Mouse (Mus musculus) adrenal gland, adult (tissue): Measurements from ENCODE around the gene Shbg.

Experiments used
- DNase-seq, 2 experiments: peaks; one replicate each; pipeline ENCODE4 v3.0.0; 2022 to 2023; ENCODE audit warnings: low spot score in 1 of 2; ENCODE audit not compliant: inconsistent age in 2 of 2

Shbg gene

DNA sequence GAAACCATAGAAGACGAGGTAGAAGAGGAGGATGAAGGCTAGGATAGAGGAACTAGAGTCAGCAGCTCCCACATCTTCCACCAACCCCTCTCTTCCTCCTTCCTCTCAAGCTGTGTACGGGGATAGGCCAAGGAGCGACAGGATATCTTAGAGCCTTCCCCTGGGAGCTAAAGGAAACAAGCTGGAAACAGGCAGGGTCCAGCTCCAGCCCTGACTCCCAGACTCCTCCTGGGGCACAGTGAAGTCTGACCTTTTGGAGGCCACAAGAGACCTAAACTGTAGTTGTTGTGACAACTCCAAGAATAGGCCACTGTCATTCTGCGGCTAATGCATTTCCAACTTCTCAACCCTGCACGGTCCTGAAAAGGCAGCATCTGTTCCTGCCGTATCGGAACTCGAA lies 14.2 kb downstream of the Shbg start:
- no peak for DNase-seq

GRCm38 (mm10) chr11:69601768-69602167 lies 15.9 kb downstream of the Shbg start:
- DNase-seq: peak; percentile 48 to 78

DNA sequence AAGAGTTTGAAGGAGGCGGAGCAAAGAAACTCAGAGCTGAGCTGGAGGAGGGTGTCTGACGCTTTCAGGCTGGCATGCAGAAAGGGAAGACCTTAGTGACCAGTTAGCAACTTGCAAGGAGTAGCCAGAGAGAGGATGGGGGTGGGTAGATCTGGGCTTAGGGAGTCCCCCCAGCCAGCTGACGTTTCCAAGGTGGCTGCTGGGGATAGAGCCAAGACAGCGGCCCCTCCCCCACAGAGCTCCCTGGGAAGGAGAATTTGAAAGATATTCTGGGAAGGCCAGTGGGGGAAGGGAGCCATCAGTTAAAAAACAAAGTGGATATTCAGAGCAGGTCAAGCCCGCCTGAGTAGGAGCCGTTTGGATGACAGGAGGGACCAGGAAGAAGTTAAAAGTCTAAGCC lies 17.6 kb downstream of the Shbg start:
- DNase-seq: peak in 1 of 2 experiments; percentile 71

GRCm38 (mm10) chr11:69599436-69599835 lies 18.3 kb downstream of the Shbg start:
- no peak for DNase-seq

DNA sequence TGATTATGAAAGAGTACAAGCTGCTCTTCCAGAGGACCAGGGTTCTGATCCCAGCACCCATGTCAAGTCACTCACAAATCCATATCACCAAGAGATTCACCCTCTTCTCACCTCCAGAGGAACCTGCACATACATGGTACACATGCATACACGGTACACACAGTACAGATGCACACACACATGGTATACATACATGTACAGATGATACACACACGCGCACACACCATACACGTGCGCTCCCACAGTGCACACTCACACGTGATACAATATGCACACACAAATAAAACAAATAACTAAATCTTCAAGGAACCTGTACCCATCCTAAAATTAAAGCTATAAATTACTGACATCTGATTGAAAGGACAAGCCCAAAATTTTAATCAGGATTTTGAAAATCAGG lies 22.9 kb downstream of the Shbg start:
- no peak for DNase-seq

GRCm38 (mm10) chr11:69592799-69593198 lies 24.9 kb downstream of the Shbg start:
- no peak for DNase-seq

DNA sequence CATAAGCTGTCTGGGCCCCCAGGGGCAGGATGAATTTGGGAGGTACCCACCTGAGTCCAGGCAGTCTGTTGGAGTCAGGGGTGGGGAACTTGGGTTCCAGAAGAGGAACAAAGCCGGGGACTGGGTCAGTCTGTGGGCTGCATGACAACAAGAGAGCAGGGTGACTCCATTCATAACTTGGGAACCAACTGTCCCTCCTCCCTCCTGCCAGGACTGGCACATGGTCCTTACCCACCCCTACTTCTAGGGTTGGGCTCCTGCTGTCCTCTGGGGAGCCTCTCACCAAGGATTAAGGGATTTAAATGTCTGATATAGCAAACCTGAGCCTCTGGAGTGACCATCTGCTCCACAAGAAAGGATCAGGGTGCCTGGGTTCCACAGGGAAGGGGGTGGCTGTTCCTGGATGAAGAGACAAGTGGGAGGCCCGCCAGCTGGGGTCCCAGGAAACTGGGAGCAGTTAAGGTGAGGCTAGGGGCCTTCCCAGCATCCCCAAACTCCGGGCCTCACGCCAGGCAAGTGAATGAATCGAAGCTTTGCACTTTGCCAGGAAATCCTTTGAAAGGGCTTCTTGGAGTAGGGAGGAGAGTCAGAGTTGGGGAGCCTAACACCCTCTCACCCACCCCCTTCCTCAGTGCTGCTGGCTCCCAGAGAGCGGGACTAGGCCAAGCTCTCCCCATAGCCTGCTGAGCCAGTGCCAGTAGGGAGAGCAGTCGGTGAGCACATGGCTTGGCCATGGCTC lies 25.6 kb downstream of the Shbg start:
- DNase-seq: no peak

GRCm38 (mm10) chr11:69591424-69591823 lies 26.3 kb downstream of the Shbg start:
- DNase-seq: no peak

- no peak for DNase-seq
Observed at GRCm38 (mm10) chr11:69590622-69591021, 27.1 kb downstream of the Shbg start.

DNA sequence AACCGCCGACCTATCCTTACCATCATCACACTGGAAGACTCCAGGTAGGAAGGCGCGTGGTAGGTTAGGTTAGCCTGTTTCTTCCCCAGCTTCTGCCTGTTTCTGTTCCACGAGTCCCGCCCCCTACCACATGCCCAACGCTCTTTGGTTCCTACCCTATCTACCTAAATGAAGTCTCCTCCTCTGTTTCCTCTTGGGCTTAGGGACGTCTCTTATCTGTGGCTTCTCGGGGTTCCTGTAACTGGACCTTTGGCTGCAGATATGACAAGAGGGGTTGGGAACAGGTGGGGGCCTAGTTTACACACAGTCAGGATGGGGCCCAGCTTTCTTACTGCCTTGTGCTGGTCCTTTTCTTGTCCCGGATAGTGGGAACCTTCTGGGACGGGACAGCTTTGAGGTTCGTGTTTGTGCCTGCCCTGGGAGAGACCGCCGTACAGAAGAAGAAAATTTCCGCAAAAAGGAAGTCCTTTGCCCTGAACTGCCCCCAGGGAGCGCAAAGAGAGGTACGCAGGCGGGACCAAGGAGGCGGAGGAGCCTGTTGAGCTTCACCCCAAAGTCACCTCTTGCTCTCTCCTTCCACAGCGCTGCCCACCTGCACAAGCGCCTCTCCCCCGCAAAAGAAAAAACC lies 28.4 kb downstream of the Shbg start:
- DNase-seq: no peak

DNA sequence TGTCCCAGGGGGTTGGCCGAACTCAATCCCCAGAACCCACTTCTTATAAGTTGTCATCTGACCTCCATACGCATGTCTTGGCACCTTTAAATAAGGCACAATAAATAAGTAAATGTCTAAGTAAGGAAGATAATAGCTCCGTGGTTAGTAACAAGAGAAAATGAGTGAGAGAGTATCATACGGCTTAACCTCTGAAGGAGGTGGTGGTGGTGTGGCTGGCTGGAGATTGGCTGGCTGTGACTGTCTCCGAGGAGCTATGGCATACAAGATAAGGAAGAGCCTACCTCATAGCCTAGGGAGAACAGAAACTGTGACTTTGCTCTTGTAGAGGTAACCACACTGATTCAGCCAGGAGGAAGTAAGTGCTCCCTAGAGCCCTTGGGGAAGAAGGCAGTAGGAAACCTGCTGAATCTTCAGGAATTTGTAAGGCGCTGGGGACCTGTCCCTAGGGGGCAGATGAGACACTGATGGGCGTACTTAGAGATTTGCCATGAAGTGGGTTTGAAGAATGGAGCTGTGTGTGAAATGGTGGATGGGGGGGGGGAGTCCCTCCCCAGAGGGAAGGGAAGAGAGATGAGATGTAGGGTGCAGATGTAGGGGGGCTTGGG lies 31.9 kb downstream of the Shbg start:
- DNase-seq: peak in 1 of 2 experiments; percentile 18

GRCm38 (mm10) chr11:69584937-69585336 lies 32.8 kb downstream of the Shbg start:
- DNase-seq: peak in 1 of 2 experiments; percentile 24

DNA sequence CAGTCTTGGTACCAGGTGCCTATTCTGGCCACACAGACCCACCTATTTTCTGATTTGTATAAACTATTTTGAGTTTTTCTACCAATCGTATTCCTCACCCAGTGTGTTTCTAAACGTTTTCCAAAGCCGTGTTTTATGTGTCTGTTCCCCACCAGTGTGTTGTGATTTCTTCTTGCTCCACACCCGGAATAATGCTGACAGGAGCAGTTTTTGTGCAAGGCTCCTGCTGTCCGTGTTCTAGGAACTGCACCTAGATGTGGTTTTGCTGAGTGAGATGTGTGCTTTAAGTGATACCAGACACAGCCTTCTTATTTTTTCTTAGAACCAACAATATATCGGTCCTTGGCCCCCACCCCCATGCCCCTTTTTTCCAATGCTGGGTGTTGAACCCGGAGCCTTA lies 33.7 kb downstream of the Shbg start:
- no peak for DNase-seq

GRCm38 (mm10) chr11:69582230-69582805 lies 35.4 kb downstream of the Shbg start:
- no peak for DNase-seq

DNA sequence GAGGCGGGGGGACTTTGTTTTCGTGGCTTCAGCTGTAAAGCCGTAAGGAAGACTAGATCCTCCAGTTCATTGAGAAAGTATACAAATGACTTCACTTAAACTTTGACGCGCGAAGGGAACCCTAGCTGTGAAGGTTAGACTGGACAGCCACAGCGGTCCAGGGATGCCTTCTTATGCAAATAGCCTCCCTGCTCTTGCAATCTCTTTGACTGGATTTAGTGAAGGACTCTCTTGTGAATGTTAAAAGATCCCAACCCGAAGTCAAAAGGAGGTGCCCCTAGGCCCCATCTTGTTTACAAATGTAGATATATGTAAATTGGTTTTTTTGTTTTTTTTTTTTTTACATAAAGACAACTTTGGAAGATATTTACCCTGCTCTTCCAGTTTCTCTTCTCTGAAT lies 35.9 kb downstream of the Shbg start:
- no peak for DNase-seq

DNA sequence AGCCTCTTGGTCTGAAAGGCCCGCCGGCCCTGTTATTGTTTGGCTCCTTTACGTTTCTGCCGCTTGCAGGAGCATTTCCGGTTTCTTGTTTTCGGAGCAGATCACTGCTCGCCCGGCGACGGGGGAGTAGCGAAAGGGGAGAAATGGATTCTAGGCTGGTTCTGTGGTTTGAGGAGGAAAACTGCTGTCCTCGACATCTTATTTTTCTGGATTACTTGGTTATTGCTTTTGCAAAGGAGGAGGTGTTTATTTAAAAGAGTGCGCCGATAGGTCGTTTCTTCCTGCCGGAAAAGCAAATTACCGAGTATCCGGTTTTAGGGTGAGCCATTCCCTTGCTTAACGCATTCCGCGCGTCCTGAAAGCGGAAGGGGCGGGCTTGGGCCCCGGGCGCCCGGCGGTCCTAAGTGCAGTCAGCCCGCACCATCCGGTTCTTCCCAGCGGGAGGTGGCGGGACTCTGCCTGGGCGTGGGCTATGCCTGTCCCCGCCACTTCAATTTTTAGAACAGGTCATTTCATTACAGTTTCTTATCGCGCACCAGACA lies 36.5 kb downstream of the Shbg start:
- DNase-seq: peak; percentile 92 to 97

- no peak for DNase-seq
Observed at GRCm38 (mm10) chr11:69580572-69581146, 37.0 kb downstream of the Shbg start.

DNA sequence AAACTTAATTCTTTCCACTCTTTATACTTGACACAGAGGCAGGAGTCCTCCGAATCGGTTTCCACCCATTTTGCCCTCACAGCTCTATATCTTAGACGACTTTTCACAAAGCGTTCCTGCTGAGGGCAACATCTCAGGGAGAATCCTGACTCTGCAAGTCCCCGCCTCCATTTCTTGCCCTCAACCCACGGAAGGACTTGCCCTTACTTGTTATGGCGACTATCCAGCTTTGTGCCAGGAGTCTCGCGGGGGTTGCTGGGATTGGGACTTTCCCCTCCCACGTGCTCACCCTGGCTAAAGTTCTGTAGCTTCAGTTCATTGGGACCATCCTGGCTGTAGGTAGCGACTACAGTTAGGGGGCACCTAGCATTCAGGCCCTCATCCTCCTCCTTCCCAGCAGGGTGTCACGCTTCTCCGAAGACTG lies 37.6 kb downstream of the Shbg start, which contains the start of the genes Wrap53 and Trp53:
Gene Wrap53 (minus strand): TSS at position 165 of the 424 bp plus-strand sequence.
Gene Trp53 (plus strand): TSS at position 269 of the 424 bp plus-strand sequence.
- peak; percentile 92 to 97 for DNase-seq

DNA sequence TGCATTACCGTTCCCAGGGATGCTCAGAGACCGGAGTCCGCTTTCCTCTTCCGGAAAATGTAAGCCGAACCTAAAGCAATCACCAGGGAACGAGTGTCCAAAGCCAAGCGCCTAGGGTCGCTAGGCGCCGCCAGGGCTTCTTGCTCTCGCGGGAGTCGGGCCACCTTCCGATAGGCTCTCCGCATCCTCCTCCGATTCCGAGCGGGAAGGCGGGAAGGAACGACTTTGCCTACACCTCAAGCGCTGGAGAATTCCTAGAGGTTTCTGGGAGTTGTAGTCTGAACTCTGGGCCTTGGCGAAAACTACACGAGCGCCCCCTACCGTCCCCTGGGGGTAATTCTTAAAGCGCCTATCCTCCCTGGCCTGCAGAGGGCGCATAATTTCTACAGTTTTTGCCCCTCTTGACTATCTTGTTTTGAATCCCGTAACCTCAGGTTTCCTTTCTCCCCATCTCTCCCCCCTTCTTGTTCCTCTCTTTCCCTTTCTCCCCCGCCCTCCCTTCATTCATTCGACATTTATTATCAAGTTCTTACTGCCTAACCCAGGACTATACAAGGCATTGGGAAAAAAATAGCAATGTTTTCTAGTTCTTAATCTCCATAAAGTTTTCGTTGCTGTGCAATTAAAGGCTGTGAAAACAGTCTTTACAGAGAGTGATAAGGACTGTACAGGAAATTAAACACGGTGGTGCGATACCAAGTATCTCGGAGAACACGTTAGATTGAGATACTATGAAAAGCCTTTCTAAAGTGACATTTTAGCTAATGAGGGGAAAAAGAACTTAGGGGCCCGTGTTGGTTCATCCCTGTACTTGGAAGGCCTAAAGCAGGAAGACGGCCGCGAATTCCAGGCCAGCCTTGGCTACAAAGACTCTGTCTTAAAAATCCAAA lies 38.3 kb downstream of the Shbg start:
- peak; percentile 97 to 100 for DNase-seq

- DNase-seq: no peak
Observed at GRCm38 (mm10) chr11:69578301-69578700, 39.4 kb downstream of the Shbg start.
